Mouse (Mus musculus) stomach, postnatal 0 days (tissue): Measurements from ENCODE around the gene Ppp1r14b. TPM values are rescaled to one million over a fixed set of nuclear protein-coding genes. Genes with fewer than 3 reads are reported as not detected.

Experiments used
- ATAC-seq: fragments of 200-750 bp; cut with Nextera tagmentation; 2 replicates; pipeline ENCODE4 v1.8.0; 2017; ENCODE audit not compliant: low FRiP score, low TSS enrichment
- DNase-seq: peaks from one replicate; pipeline ENCODE4 v3.0.0-alpha.2; 2016; ENCODE audit warnings: low spot score
- H3K27ac ChIP-seq: fragments of 300-500 bp; sonication (generic); replicated peaks from 2 replicates; pipeline ENCODE4 v1.5.1; 2014; ENCODE audit warnings: mild to moderate bottlenecking, control low read depth
- H3K27me3 ChIP-seq: fragments of 300-500 bp; sonication (generic); 2 replicates; pipeline ENCODE4 v1.6.1; 2014; ENCODE audit warnings: low read length; ENCODE audit not compliant: control insufficient read depth, insufficient read depth
- H3K36me3 ChIP-seq: fragments of 300-500 bp; sonication (generic); 2 replicates; pipeline ENCODE4 v1.6.1; 2014; ENCODE audit warnings: low read length, mixed read lengths; ENCODE audit not compliant: control insufficient read depth, insufficient read depth
- H3K4me1 ChIP-seq: fragments of 300-500 bp; sonication (generic); replicated peaks from 2 replicates; pipeline ENCODE4 v1.6.1; 2014; ENCODE audit warnings: antibody characterized with exemption; ENCODE audit not compliant: control insufficient read depth, insufficient read depth
- H3K4me2 ChIP-seq: fragments of 300-500 bp; sonication (generic); replicated peaks from 2 replicates; pipeline ENCODE4 v1.6.1; 2014; ENCODE audit warnings: low read depth, mild to moderate bottlenecking, control low read depth, moderate library complexity
- H3K4me3 ChIP-seq: fragments of 300-500 bp; sonication (generic); 2 replicates; pipeline ENCODE4 v1.5.1; 2014; ENCODE audit warnings: low read depth, low read length, control low read depth
- H3K9ac ChIP-seq: fragments of 300-500 bp; sonication (generic); 2 replicates; pipeline ENCODE4 v1.6.1; 2014; ENCODE audit warnings: mild to moderate bottlenecking, low read length, control low read depth, mixed read lengths
- H3K9me3 ChIP-seq: fragments of 300-500 bp; sonication (generic); 2 replicates; pipeline ENCODE4 v1.6.1; 2016; ENCODE audit warnings: low read length; ENCODE audit not compliant: control insufficient read depth
- CTCF ChIP-seq: IDR thresholded peaks from 2 replicates; pipeline ENCODE4 v1.5.1; 2016; ENCODE audit warnings: antibody characterized with exemption, low read depth, mild to moderate bottlenecking, moderate library complexity
- EP300 ChIP-seq: optimal IDR thresholded peaks from 2 replicates; pipeline ENCODE3; 2016; ENCODE audit warnings: antibody characterized with exemption
- WGBS: fragments of 180-500 bp; shearing (Covaris S2); extraction: QIAGEN DNeasy Blood & Tissue Kit; methylation state at CpG from one replicate; pipeline ENCODE4 v1.1.7; 2014; 5-methylcytosine and 5-hydroxymethylcytosine counted together
- polyA plus RNA-seq: library from polyadenylated mRNA; unstranded; fragments of >200 nt; fragmentation: Nextera tagmentation; extraction: Ambion mirVana; gene quantifications from 2 replicates; pipeline ENCODE4 v1.2.1, GENCODE M21; 2015

Gene Ppp1r14b
- polyA plus RNA-seq, 1 experiment from 2014 or later: 148 TPM

DNA sequence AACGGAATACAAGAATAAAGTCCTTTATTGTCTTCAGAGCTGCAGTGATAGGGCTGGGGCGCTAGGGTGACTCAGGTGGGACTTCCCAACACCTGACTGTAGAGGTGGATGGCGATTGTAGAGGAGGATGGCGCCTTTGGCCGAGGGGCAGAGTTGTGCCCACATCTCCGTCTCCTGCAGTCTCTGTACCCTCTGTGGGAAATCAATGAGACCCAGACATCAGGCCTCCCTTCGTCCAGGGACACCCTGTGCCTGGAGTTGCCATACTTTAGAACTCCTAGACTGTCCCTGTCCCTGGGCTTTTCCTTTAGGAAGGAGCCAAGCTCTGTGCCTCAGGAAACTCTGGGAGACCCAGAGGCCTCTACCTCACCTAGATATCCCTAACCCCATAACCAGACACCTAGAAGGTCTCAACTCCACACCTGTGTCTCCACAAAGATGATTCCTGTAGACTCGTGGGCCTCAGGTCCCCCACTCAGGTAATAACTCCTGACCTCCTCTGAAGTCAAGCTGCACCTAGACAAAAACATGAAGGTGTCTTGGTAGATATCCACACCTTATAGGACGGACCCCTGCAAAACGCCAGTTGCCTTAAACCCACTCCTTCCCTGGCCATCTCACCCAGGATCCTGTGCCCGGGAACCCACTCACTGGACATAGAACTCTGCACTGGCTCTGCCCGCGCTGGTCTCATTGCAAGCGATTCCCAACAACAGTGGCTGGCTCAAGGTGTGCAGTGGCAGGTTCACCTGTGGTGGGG, 18.4 kb downstream of the Ppp1r14b start:
- DNase-seq (peak; percentile 12), ATAC-seq (no peak)
- peak overlapping the region; percentile 89 for H3K4me2 ChIP-seq
- H3K36me3 ChIP-seq: no peaks in the 10 kb centered on the region
- TF ChIP-seq EP300: no peak
- TF ChIP-seq CTCF: no peak
- peak overlapping the region; percentile 58; the same call in 1 of the 2 replicates for H3K27ac ChIP-seq
- H3K9me3 ChIP-seq: no peaks in the 10 kb centered on the region
- H3K4me1 ChIP-seq: peaks cover 12% of the 10 kb centered on the region
- peak overlapping the region; percentile 54 for H3K9ac ChIP-seq
- 61% methylated on average over 14 of the region's 14 CpGs for WGBS
- peak overlapping the region; percentile 49 for H3K4me3 ChIP-seq
- H3K27me3 ChIP-seq: no peaks in the 10 kb centered on the region

DNA sequence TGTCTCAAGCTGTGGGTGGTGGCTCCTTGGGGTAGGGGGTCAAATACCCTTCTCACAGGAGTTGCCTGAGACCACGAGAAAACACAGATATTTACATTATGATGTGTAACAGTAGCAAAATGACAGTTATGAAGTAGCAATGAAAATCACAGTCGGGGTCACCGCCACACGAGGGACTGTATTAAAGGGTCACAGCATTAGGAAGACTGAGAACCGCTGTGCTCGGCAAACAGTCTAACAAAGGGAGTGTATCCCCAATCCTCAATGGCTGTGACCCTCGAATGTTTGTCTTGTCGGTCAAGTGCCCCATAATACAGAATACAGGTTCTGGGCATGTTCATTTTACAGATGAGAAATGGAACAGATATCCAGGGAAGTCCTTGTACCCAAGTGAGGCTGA, 19.2 kb downstream of the Ppp1r14b start:
- Histone ChIP-seq H3K4me2 (no peak overlapping the region), H3K27ac (no peak overlapping the region), H3K4me1 (peaks cover 12% of the 10 kb centered on the region), H3K4me3 (no peak overlapping the region), H3K9ac (no peak overlapping the region), H3K9me3 (no peaks in the 10 kb centered on the region), H3K36me3 (0 out of 2 replicates have a peak, but pooled peaks cover 4% of the 10 kb centered on the region), H3K27me3 (no peaks in the 10 kb centered on the region)
- 73% methylated on average over 8 of the region's 8 CpGs for WGBS
- DNase-seq (no peak), ATAC-seq (no peak)
- TF ChIP-seq EP300 (no peak), CTCF (no peak)

DNA sequence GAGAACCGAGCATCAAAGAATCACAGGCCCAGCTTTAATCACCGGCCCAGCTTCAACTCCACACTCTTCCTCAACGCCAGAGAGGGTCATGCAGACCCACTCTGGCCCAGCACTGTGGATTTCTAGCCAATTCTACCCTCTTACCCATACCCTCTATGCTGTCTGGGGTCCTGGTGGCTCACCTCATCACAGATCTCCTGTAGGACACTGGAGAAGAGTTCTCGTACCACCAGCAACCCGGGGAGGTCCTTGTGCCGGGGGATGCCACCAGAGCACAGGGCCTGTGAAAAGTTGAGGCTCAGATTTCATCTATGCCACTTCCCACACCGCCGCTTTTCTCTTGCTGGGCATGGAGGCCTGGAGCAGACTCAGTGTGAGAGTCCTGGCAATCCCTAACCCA, 19.7 kb downstream of the Ppp1r14b start:
- TF ChIP-seq CTCF (no peak), EP300 (no peak)
- H3K9me3 ChIP-seq: no peaks in the 10 kb centered on the region
- peak overlapping the region; percentile 93 for H3K4me2 ChIP-seq
- DNase-seq: peak; percentile 12
- no peak overlapping the region for H3K27ac ChIP-seq
- ATAC-seq: no peak
- 0 out of 2 replicates have a peak, but pooled peaks cover 4% of the 10 kb centered on the region for H3K36me3 ChIP-seq
- H3K4me3 ChIP-seq: no peak overlapping the region
- no peaks in the 10 kb centered on the region for H3K27me3 ChIP-seq
- WGBS: 94% methylated on average over 8 of the region's 8 CpGs
- H3K4me1 ChIP-seq: peaks cover 12% of the 10 kb centered on the region
- 0 out of 2 replicates have a peak overlapping the region, but pooled peaks have one; percentile 75 for H3K9ac ChIP-seq

DNA sequence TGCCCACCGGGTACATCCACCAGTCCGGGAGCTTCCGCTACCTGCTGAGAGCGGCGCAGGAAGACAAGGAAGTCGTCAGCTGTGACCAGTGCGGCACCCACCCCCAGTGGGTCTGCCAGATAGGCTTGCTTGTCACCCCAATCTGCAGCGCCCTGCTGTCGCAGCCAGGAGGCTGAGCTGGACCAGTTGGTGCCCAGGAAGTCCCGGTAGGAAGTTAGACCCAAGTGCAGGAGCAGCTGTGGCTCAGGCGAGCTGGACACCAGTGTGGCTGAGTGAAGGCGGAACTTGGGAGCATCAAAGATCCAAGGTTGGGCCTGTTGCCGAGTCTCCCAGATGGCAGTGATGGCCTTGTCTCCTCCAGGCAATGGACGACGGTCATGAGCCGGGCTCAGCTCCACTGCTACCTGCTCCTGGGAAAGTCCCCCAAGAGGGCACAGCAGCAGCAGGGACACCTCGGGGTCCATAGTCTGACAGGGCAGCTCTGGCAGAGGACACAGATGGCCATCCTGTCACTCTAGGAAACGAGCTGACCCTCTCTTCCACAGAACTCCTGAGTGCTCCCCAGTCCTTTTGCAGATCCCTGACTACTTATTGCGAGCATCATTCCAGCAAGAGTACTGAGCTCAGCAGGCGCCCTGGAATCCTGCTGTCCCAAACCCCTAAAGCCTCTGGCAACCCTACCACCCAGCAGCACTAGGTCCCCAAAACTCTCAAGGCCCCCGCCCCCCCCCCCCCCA, 20.7 kb downstream of the Ppp1r14b start:
- no peaks in the 10 kb centered on the region for H3K9me3 ChIP-seq
- peak overlapping the region; percentile 61 for H3K4me3 ChIP-seq
- peak overlapping the region; percentile 53 for H3K27ac ChIP-seq
- H3K4me2 ChIP-seq: peak overlapping the region; percentile 93
- no peaks in the 10 kb centered on the region for H3K27me3 ChIP-seq
- ATAC-seq (no peak), DNase-seq (peak; percentile 16)
- peaks cover 12% of the 10 kb centered on the region for H3K4me1 ChIP-seq
- H3K9ac ChIP-seq: peak overlapping the region; percentile 75
- no peak for TF ChIP-seq EP300
- TF ChIP-seq CTCF: peak; percentile 22
- H3K36me3 ChIP-seq: 0 out of 2 replicates have a peak, but pooled peaks cover 4% of the 10 kb centered on the region
- WGBS: 47% methylated on average over 21 of the region's 21 CpGs

DNA sequence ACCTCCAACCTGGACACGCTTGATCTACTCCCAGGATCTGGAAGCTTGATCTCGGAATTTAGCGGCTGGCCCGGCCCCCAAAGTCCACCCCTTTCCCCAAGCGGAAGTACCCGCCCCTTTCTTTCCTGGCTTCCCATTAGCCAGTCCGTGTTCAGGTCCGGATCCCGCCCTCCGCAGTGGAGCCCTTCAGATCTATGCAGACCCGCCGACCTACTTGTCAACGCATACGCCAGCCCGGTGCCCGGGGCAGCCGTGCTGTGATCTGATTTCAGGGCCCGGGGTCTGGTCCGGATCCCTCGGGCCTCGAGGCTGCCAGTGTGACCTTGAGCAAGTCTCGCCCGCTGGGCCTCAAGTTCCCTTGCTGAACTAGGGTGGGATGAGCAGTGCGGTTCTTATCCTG, 21.2 kb downstream of the Ppp1r14b start, which contains the start of the genes Nudt22 and Trpt1:
Gene Nudt22, minus strand, starts transcription at position 112 of the 400 bp plus-strand sequence.
Gene Trpt1, plus strand, starts transcription at position 126 of the 400 bp plus-strand sequence.
- ATAC-seq: peak; percentile 79
- WGBS: 0% methylated on average over 24 of the region's 24 CpGs

More for the DNA sequence above, 21.2 kb downstream of the Ppp1r14b start, which contains the start of the genes Nudt22 and Trpt1:
- Histone ChIP-seq H3K27ac (peak within 1 kb of the TSS; percentile 75), H3K9ac (peak within 1 kb of the TSS; percentile 75), H3K4me3 (peak within 1 kb of the TSS; percentile 61), H3K9me3 (no peaks in the 10 kb centered on the region), H3K4me1 (peaks cover 12% of the 10 kb centered on the region), H3K27me3 (no peaks in the 10 kb centered on the region), H3K4me2 (peak within 1 kb of the TSS; percentile 93), H3K36me3 (0 out of 2 replicates have a peak, but pooled peaks cover 4% of the 10 kb centered on the region)
- TF ChIP-seq EP300: no peak
- no peak for TF ChIP-seq CTCF
- DNase-seq: peak; percentile 92
